Mouse (Mus musculus): ENCODE data around the gene Birc2.

GRCm38 (mm10) chr9:7790580-7791084, 46.2 kb downstream of the Birc2 start:
- TF ChIP-seq CTCF (IDR thresholded peaks at IDR 0.05; ENCODE audit: low read depth, low read length) (no peak), TAL1 (conservative IDR thresholded peaks at IDR 0.05; ENCODE audit: low read depth, low read length) (peak; percentile 60)

All from G1E (cell line).